Mouse (Mus musculus) heart, postnatal 36 days (tissue): ENCODE data around the gene Gm20388. TPM values are rescaled to one million over a fixed set of nuclear protein-coding genes. Genes with fewer than 3 reads are reported as not detected.

Experiments used
- DNase-seq, 2 experiments: peaks; one replicate each; pipeline ENCODE4 v3.0.0; 2021 to 2022
- intact Hi-C: fragments of 180-260 bp; cut with DNase I; formaldehyde crosslinking; loops from one replicate; pipeline ENCODE4 v1.15.1; 2025
- total RNA-seq, 2 experiments: library from RNA; stranded (reverse); gene quantifications; 2 replicates each; pipeline ENCODE4 v1.2.3; 2021

Gene Gm20388
- total RNA-seq, 2 experiments from 2014 or later, result 3.5 to 4.9 TPM

DNA sequence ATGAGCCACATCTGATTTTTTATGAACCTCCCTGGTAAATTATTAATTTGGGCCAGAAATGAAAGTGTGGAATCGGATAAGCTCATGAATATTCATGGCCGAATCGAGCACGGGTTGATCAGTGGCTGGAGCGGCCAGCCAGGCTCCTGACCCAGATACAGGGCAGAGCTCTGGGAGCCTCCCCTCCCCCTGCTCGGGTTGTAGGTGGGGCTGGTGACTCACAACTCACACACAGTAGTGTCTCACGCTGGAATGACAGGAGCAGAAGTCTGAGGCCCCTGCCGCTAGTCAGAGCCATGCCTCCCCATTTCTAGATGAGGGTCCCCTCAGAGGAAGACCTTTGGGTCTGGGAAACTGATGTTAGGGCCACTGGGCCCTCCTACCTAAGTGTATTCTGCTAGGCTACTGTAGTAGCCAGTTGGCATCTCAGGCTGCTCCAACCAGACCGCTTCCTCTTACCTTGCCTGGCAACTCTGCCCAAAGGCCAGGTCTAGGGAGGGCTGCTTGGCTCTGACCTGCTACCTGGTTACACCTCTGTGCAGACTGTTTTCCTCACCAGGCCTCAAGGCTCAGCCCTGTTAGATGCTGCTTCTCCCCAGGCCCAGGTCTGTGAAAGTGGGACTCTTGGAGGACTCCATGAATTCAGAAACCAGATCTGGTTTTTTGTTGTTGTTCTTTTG lies 588.4 kb downstream of the Gm20388 start:
- intact Hi-C loops, result no loop called here
- DNase-seq, result peak in 1 of 2 experiments; percentile 63

DNA sequence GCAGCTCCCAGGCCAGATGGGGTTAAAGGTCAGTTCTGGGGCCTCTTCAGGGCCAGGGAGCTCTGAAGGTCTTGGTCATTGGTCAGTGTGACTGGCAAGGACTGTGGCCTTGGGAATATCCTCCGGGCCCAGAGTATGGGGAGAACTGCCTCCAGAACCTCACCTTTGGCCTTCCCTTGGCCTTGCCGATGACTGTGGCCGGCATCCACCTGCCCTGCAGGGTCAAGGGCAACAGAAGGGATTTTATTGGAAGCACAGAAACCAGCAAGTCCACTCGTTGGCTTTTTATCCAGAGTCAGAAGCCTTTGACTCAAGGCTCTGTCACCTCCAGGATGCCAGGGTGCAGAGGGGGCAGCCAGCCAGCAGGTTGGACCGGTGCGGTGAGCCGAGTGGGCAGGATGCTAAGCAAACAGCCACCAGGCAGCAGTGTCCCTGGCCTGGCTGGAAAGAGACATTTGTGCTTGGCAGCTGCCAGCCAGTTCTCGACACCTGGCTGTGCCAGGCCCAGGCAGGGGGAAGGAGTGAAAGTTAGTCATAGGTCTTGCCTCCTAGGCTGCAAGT lies 590.1 kb downstream of the Gm20388 start:
- intact Hi-C loops, result no loop called here
- no peak for DNase-seq

DNA sequence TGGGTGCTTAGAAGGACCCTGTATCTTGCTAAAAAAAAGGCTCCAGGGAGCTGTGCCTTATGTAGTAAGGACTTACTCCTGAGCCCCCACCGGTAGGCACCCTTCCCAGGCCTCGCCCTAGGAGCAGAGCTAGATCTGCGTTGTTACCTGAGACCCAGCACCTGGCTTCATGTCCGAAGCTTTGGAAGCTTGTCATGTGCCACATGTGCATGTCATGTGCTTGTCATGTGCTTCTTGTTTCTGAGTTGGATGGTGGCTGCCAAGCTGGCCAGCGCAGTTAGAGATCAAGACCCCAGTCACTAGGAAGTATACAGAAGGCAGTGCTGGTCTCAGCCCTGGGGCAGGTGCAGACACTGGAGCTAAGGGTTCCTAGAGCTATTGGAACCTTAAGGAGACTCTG lies 590.8 kb downstream of the Gm20388 start:
- no peak for DNase-seq
- intact Hi-C loops, result no loop called here

DNA sequence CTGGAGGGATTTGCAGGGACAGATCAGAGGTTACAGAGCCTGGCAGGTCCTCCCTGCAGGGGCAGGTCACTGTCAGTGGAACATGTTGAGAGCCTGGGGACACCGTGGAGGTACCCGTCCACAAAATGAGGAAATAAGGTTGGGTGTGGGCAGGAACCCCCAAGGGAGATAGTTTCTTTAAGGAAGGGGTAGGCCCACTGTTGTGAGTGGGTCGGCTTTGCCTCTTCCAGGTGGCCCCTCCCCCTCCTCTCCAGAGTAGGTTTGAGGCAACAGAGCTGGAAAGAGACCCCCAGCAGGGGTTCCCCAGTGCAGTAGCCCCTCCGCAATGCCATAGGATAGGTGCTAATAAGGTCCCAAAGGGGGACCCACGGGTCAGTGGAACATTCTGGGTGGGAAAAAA lies 591.8 kb downstream of the Gm20388 start:
- no peak for DNase-seq
- intact Hi-C loops, result no loop called here

DNA sequence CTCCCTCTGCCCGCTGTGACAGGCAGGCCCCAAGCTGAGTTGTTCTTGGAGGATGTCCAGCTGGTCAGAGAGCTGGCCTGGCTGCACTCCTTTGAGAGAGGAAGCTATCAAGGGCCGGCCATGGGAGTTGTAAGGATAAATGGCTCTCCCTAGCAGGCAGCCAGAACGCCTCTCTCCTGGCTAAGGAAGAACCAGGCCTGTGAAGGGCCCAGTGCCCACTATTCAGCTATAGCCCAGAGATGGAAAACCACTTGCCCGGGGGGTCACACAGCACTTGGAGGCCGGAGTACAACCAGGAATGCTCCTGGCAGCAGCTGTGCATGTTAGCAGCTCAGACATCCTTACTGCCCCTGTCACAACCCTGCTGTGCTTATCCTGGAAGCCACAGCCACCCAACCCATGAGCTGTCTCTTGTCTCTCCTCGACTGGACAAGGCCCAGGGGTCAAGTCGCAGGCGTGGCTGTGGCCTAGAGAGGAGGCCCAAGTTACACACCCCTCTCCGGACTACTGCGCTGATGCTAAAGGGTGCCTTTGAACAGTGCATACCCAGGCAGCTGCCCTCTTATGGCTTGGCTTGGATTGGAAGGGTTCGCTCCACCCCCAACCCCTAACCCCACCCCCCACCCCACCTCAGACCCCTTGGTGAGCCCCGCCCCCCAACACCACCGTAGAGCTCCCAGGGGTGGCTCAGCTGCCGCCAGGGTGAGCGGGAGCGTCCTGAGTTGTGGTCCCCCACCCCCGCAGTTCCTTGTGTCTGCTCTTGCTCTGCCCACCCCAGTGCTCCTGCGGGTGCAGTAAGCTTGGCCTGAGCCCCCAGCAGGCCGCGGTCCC lies 593.8 kb downstream of the Gm20388 start:
- intact Hi-C loops, result loop anchor here (2.0 kb wide), 1 partner anchor 30 kb away; no protein-coding TSS in a partner anchor

DNA sequence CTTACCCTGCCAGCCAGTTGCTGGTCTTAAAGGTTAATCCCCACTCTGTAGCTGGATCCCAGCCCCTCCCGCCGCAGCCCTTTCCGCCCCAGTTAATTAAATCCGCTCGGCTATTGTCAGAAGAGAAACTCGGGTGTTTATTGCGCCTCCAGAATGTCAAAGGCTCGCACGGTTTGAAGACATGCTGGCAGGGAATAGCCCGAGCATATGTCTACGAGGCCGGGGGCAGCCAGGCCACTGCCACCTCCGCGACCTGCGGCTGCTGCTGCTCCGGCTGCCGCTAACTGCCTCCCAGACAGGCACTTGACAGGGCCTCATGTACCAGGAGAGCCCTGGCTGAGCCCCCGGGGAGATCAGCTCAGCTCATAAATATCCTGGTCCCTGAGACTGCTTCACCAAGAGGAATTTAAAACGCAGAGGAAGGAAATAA lies 594.5 kb downstream of the Gm20388 start:
- DNase-seq, result no peak
- intact Hi-C loops, result loop anchor here (2.0 kb wide), 1 partner anchor 30 kb away; no protein-coding TSS in a partner anchor

More for the DNA sequence above, 593.8 kb downstream of the Gm20388 start:
- DNase-seq, result peak; percentile 67 to 73

DNA sequence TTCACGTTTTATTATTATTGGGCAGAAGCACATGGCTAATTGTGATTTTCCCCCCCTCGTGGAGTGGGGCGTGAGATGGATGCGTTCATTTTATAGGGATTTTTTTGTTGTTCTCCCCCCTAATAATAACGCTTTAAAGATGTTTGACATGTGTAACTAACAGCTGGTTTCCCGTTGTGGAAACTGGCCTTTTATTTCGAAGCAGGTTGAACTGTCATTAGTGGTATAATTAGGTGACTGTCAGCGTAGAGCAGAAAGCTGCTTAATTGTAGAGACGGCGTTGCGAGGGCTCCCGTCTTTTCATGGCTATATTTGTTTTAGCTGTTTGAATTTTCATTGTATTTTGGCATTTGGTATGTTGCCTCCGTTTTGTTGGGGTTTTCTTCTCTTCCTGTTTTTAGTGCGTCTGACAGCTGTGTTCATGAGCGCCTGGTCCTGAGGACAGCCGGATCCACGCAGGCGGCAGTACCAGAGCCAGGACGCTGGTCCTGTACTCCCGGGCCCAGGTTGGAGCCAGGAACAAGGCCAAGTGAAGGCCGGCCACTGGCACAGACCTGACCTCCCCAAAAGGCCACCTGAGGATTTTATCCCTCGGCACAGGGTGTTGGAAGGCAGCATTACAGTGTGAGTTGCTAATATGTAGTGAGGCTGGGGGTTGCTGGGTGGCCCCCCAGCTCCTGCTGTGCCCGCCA lies 595.1 kb downstream of the Gm20388 start:
- intact Hi-C loops, result loop anchor here (2.0 kb wide), 1 partner anchor 31 kb away; no protein-coding TSS in a partner anchor
- DNase-seq, result no peak

DNA sequence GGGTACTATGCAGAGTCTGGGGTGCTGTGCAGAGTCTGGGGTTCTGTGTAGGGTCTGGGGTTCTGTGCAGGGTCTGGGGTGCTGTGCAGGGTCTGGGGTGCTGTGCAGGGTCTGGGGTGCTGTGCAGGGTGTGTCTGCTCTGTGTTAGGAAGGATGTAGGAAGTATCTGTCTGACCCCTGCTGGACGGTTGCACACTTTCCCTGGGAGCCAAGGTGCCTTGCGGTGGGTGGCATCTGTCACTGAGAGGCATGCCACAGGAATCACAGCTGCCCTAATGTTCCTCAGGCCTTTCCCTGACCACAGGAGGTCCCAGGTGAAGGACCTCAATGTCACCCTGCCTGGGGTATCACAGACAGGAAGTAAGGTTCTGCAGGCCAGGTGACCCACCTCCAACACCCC lies 595.9 kb downstream of the Gm20388 start:
- intact Hi-C loops, result no loop called here
- DNase-seq, result no peak

DNA sequence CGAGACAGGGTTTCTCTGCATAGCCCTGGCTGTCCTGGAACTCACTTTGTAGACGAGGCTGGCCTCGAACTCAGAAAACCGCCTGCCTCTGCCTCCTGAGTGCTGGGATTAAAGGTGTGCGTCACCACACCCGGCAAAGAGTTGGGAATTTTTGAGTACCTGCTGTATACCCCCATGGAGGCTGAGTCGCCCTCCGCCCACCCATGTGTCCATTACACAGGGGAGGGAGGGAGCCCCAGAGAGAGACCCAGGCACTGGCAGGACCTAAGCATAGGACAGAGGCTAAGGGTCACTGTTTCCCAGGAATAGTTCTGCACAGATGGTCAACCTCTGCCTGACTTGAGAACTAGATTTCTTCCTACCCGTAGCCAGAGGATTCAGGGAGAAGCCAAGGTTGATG lies 596.6 kb downstream of the Gm20388 start:
- intact Hi-C loops, result no loop called here
- no peak for DNase-seq

DNA sequence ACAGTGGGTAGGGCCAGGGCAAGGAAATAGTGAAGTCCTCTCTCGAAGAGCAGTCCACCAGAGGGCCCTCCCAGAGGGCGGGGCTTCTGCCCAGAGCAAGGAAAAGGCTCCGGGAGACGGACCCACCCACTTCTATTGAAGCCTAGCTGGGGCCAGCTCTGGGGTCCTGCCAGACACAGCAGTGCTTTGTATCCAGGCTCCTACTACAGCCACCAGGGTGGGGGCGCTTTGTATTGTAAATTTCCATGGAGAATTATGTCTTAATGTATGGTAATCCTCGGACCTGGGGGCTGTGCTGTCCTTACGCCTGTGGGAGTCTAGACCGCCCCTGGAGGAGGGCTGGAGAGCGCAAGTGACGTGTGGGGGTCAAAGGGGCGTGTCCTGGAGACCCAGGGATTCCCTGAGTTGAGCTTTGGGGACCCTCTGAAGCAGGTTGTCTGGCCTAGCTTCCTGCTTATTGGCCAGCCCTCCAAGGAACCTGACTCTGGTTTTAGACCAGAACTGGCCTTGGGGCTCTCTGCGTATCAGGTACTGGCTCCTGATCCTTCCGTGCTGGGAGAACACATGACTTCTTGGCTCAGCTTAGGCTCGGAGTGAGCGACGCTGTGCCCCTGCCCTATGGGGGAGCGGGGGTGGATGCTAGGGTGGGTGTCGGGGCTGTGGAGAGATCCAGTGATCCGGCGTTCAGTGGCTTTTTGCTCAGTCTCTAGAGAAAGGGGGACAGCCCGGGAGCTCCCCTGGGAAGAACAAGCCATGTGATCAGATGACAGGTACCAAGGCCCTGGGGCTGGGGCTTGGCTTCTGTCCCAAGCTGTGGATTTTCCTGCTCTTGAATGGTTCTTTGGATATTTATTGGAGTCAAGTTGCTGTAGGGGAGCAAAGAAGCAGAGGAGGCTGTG lies 598.7 kb downstream of the Gm20388 start:
- no peak for DNase-seq
- intact Hi-C loops, result no loop called here

DNA sequence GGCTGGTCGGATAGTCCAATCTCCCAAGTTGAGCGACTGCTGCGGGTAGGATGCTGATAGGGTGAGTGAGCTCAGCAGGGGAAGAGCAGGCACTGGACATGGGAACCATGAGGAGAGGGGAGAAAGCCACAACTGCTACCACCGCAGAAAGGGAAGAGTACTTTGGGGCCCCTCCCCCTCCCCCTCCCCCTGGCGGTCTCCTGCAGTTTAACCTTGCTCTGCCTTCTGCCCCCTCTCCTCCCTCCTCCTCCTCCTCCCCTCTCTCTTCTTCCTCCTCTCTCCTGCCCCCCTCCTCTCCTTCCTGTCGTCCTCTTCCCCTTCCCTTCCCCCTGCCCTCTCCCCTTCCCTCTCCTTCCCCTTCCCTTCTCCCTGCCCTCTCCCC lies 599.4 kb downstream of the Gm20388 start:
- no peak for DNase-seq
- intact Hi-C loops, result no loop called here

DNA sequence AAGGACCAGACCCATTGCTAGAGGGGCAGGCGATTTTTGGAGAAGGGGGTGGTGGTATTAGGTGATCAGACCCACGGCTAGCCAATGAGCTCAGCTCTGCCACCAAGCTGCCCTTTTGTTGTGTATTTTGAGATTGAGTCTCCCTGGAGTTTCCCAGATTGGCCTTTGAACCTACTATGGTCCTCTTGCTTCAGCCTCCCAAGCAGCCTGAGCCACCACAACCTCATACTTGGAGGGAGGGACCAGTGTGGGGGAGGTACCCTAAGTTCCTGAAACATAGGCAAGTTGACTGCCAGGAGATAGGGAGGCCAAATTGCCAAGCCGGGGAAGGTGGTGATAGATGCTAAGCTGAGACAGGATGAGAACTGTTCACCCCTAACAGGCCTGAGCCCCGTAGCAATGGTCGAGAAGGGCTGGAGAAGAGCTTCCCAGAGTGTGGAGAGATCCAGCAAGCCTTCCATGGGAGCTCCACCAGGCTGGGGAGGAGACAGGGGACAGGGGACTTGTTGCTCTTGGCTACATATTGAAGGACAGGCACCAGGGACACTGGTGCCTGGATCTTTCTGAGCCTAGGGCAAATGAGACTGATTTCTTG lies 600.3 kb downstream of the Gm20388 start:
- intact Hi-C loops, result no loop called here

DNA sequence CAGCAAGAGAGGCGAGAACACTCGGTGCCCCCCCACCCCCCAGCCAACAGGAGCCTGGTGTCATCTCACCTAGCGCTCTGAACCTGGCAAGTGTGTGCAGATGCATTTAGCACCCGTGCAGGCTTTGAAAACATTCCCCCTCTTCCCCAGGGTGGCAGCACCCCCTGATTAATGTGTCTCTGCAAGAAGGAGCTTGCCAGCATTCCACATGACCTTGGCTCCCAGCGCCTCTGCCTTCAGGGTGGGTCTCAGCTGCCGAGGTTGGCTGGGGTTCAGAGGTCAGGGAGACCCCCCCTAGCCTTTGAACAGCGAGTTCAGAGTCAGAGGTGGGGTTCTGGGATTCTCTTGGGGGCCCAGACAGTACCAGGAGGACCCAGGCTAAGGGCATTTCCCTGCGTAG lies 601.1 kb downstream of the Gm20388 start:
- intact Hi-C loops, result no loop called here
- no peak for DNase-seq

More for the DNA sequence above, 600.3 kb downstream of the Gm20388 start:
- DNase-seq, result no peak

DNA sequence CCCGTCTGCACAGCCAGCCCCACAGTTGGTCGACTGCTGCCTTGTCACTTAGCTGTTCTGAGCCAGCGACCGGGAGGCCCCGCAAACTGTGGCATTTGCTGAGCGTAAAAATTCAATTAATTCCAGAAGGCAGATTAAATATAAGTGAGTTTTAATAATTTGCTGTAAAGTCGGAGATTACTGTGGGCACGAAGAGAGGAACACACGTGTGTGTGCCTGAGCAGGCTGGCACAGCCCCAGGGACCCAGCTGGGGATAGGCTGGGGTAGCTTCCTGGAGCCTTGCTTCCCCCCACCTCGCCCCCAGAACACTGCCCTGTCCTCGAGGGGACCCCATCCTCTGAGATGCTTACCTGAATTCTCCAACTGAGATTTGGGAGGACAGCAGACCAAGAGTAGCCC lies 601.7 kb downstream of the Gm20388 start:
- no peak for DNase-seq
- intact Hi-C loops, result no loop called here

DNA sequence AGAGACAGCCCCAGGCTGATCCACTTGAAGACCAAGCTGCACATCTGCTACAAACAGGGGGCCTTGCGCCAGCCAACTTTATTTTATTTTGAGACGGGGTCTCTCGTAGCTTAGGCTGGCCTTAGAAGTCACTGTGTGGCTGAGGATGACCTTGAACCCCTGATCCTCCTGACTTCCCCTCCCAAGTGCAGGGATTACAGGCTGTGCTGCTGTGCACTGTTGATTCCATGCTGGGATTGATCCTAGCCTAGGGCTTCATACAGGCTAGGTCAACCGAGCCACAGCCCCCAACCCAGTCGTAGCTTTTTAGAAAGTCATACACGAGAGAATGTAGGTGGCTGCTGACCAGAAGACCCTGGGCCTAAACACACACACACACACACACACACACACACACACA lies 602.5 kb downstream of the Gm20388 start:
- intact Hi-C loops, result no loop called here
- DNase-seq, result no peak

DNA sequence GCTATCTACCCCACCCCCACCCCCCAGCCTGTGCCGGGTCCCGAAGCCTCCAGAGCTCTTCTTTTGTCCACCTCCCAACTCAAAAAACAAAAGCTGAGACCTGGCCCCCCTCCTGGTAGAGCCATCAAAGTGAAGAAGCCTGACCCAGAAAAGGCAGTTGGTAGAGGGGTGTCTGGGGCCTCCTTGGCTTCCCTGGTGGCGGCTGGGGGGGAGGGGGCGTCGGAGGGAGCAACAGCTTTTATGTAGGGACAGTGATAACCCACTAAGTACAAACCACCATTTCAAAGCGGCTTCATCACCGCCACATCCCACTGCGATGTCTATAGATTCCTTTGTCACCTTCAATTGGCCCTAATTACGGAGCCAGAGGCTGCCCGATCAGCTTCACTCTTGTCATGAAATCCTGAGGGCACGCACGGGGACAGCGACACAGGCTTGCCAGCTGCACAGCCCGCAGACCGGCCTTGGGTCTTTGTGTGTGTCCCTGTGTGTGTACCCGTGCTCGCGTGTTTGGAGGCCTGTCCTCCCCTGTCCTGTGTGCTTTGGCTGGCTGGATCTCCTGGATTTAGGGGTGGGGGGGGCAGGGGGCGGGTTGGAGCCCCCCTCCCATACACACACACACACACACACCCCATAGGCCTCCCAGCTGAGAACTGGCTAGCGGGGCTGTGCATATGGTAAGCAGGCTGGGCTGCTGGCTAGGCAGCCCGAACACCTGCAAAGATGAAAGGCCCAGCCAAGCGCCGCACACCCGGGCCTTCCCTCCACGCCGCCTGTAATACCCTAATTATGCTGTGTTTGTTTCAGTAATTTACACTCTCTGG lies 603.2 kb downstream of the Gm20388 start:
- no peak for DNase-seq
- intact Hi-C loops, result no loop called here

DNA sequence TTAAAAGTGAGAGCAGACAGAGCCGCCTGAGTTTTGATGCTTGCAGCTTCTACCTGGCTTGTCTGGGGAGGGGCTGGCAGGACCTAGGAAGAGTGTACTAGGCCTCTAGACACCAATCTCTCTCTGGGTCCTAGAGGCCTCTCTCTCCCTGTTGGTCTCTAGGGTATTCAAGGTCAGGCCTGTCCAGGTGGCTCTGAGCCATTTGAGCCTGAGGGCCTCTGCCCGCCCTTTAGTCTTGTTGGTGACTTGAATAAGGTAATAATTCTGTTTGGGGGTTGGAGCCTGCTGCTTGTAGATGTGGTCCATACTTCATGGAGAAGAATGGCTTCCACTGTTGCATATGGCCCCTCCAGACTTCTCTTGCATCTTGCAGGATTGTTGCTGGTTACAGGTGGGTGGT lies 604.6 kb downstream of the Gm20388 start:
- no peak for DNase-seq
- intact Hi-C loops, result no loop called here

DNA sequence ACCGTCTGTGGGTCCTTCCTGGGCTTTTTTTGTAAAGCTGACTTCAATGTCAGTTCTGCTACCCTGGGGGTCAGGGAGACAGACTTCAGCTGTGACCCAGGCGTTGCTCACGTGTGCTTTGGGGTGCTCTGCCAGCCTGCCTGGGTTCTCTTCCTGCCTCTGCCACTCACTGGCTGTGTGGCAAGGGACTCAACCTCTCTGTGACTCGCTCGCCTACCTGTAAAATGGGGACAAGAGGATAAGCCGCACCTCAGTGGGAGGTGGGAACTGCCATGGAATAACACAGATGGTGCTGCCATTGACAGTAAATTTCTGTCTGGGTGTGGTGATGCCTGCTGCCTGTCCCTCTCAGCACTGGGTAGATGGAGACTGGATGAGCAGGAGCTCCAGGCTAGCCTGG lies 605.0 kb downstream of the Gm20388 start:
- no peak for DNase-seq
- intact Hi-C loops, result no loop called here
